Mouse (Mus musculus): ENCODE results near the gene Gpha2. TPM values are rescaled to one million over a fixed set of nuclear protein-coding genes. Genes with fewer than 3 reads are reported as not detected.
A peak's percentile ranks its signal among the peaks of the same experiment; 100 is the strongest.

Gpha2 gene
- polyA plus RNA-seq, 1 experiment = 0.22 TPM

- TF ChIP-seq CTCF (IDR thresholded peaks at IDR 0.05; ENCODE audit: borderline replicate concordance, extremely low read depth, insufficient read depth, insufficient read length) (no peak), POLR2A (IDR thresholded peaks at IDR 0.05; ENCODE audit: borderline replicate concordance, extremely low read depth, insufficient read depth, insufficient read length, poor library complexity, severe bottlenecking) (no peak)
- DNase-seq (ENCODE audit: low read depth) = no peak
Measured at GRCm38 (mm10) chr19:6273998-6274608, 47.9 kb downstream of the Gpha2 start.

- TF ChIP-seq CTCF (IDR thresholded peaks at IDR 0.05; ENCODE audit: borderline replicate concordance, extremely low read depth, insufficient read depth, insufficient read length) (no peak), POLR2A (IDR thresholded peaks at IDR 0.05; ENCODE audit: borderline replicate concordance, extremely low read depth, insufficient read depth, insufficient read length, poor library complexity, severe bottlenecking) (no peak)
- no peak for DNase-seq (ENCODE audit: low read depth)
Measured at GRCm38 (mm10) chr19:6275740-6276389, 49.7 kb downstream of the Gpha2 start.

GRCm38 (mm10) chr19:6276426-6277421, 50.5 kb downstream of the Gpha2 start, which contains the start of gene Ehd1:
TSS of gene Ehd1 (plus strand) at chr19:6276725.
- peak; percentile 99 for DNase-seq (ENCODE audit: low read depth)
- TF ChIP-seq POLR2A (IDR thresholded peaks at IDR 0.05; ENCODE audit: borderline replicate concordance, extremely low read depth, insufficient read depth, insufficient read length, poor library complexity, severe bottlenecking) = peak; percentile 77
- TF ChIP-seq CTCF (IDR thresholded peaks at IDR 0.05; ENCODE audit: borderline replicate concordance, extremely low read depth, insufficient read depth, insufficient read length) = peak; percentile 84

Other genes with a start within 250 kb of the Gpha2 start
- gene Slc22a20, start 240.2 kb upstream of the Gpha2 start, polyA plus RNA-seq (2012; rRNA removed) = not detected in 2 replicates
- gene Capn1, start 210.5 kb upstream of the Gpha2 start, polyA plus RNA-seq (2012; rRNA removed) = 5.2 and 7.6 TPM in 2 replicates
- 24.6 and 38.8 TPM in 2 replicates for gene Syvn1, start 179.8 kb upstream of the Gpha2 start, polyA plus RNA-seq (2012; rRNA removed)
- 46.3 and 50.4 TPM in 2 replicates for gene Mrpl49, start 168.6 kb upstream of the Gpha2 start, polyA plus RNA-seq (2012; rRNA removed)
- 1,255 and 1,497 TPM in 2 replicates for gene Fau, start 168.5 kb upstream of the Gpha2 start, polyA plus RNA-seq (2012; rRNA removed)
- gene Znhit2, start 165.2 kb upstream of the Gpha2 start, polyA plus RNA-seq (2012; rRNA removed) = 36.0 and 46.5 TPM in 2 replicates
- gene Tm7sf2, start 158.0 kb upstream of the Gpha2 start, polyA plus RNA-seq (2012; rRNA removed) = 76.1 and 100 TPM in 2 replicates
- gene Vps51, start 149.1 kb upstream of the Gpha2 start, polyA plus RNA-seq (2012; rRNA removed) = 95.4 and 109 TPM in 2 replicates
- not detected in 2 replicates for gene Tmem262, start 146.3 kb upstream of the Gpha2 start, polyA plus RNA-seq (2012; rRNA removed)
- gene Gm28374, start 144.1 kb upstream of the Gpha2 start, polyA plus RNA-seq (2012; rRNA removed) = 2.5 and 3.1 TPM in 2 replicates
- 103 and 127 TPM in 2 replicates for gene Zfpl1, start 141.4 kb upstream of the Gpha2 start, polyA plus RNA-seq (2012; rRNA removed)
- 9.7 and 16.3 TPM in 2 replicates for gene Cdca5, start 141.4 kb upstream of the Gpha2 start, polyA plus RNA-seq (2012; rRNA removed)
- gene AC131692.1, start 132.0 kb upstream of the Gpha2 start, polyA plus RNA-seq (2012; rRNA removed) = 0.15 and 0.25 TPM in 2 replicates
- 1.1 and 2.0 TPM in 2 replicates for gene Naaladl1, start 120.6 kb upstream of the Gpha2 start, polyA plus RNA-seq (2012; rRNA removed)
- 47.3 and 66.2 TPM in 2 replicates for gene Sac3d1, start 107.7 kb upstream of the Gpha2 start, polyA plus RNA-seq (2012; rRNA removed)
- gene Snx15, start 98.1 kb upstream of the Gpha2 start, polyA plus RNA-seq (2012; rRNA removed) = 52.3 and 52.4 TPM in 2 replicates
- gene Batf2, start 85.4 kb upstream of the Gpha2 start, polyA plus RNA-seq (2012; rRNA removed) = 0.05 TPM in 2 replicates
- gene Arl2, start 84.8 kb upstream of the Gpha2 start, polyA plus RNA-seq (2012; rRNA removed) = 109 and 144 TPM in 2 replicates
- 0.05 TPM in 1 of 2 replicates, not detected in the other for gene Majin, start 42.0 kb upstream of the Gpha2 start, polyA plus RNA-seq (2012; rRNA removed)
- 121 and 133 TPM in 2 replicates for gene Ppp2r5b, start 9.5 kb downstream of the Gpha2 start, polyA plus RNA-seq (2012; rRNA removed)
- 21.8 and 28.9 TPM in 2 replicates for gene Atg2a, start 15.3 kb downstream of the Gpha2 start, polyA plus RNA-seq (2012; rRNA removed)
- 200 and 212 TPM in 2 replicates for gene Ehd1, start 50.3 kb downstream of the Gpha2 start, polyA plus RNA-seq (2012; rRNA removed)
- 4.4 and 6.5 TPM in 2 replicates for gene Cdc42bpg, start 80.1 kb downstream of the Gpha2 start, polyA plus RNA-seq (2012; rRNA removed)
- gene Men1, start 108.6 kb downstream of the Gpha2 start, polyA plus RNA-seq (2012; rRNA removed) = 105 and 129 TPM in 2 replicates
- gene Map4k2, start 114.8 kb downstream of the Gpha2 start, polyA plus RNA-seq (2012; rRNA removed) = 110 and 154 TPM in 2 replicates
- gene Sf1, start 137.3 kb downstream of the Gpha2 start, polyA plus RNA-seq (2012; rRNA removed) = 147 and 220 TPM in 2 replicates
- 2.1 and 2.9 TPM in 2 replicates for gene Pygm, start 158.0 kb downstream of the Gpha2 start, polyA plus RNA-seq (2012; rRNA removed)
- 46.0 and 53.1 TPM in 2 replicates for gene Rasgrp2, start 173.0 kb downstream of the Gpha2 start, polyA plus RNA-seq (2012; rRNA removed)
- gene Nrxn2, start 192.4 kb downstream of the Gpha2 start, polyA plus RNA-seq (2012; rRNA removed) = 159 and 311 TPM in 2 replicates

Measured in brain, embryonic 14.5 days (tissue).